Mouse (Mus musculus): ENCODE measurements around the gene Gpr89. TPM values are rescaled to one million over a fixed set of nuclear protein-coding genes. Genes with fewer than 3 reads are reported as not detected.

Gene Gpr89
- polyA plus RNA-seq, 1 experiment from 2014 or later = 37.0 TPM

GRCm38 (mm10) chr3:96845191-96845590 lies 60.0 kb downstream of the Gpr89 start:
- H3K4me1 ChIP-seq (ENCODE audit: control insufficient read depth, insufficient read depth, low read length) = 0 out of 2 replicates have a peak, but pooled peaks cover 3% of the 10 kb centered on the region

GRCm38 (mm10) chr3:96838996-96839645 lies 66.0 kb downstream of the Gpr89 start:
- 76% methylated on average over 7 of the region's 7 CpGs for WGBS
- Histone ChIP-seq H3K9ac (ENCODE audit: low read length) (no peak overlapping the region), H3K4me2 (ENCODE audit: low read depth, severe bottlenecking) (no peak overlapping the region), H3K4me3 (ENCODE audit: low read depth, low read length) (no peak overlapping the region), H3K27ac (replicated peaks; ENCODE audit: low read depth, low read length) (no peak overlapping the region), H3K36me3 (ENCODE audit: control insufficient read depth, insufficient read depth, low read length) (no peaks in the 10 kb centered on the region), H3K4me1 (ENCODE audit: control insufficient read depth, insufficient read depth, low read length) (no peaks in the 10 kb centered on the region), H3K9me3 (ENCODE audit: control insufficient read depth, low read length) (no peaks in the 10 kb centered on the region), H3K27me3 (ENCODE audit: control insufficient read depth, insufficient read depth, low read length) (no peaks in the 10 kb centered on the region)
- DNase-seq (ENCODE audit: low spot score) = no peak
- no peak for ATAC-seq (ENCODE audit: insufficient number of reproducible peaks, low FRiP score, low TSS enrichment, low read depth)

More at GRCm38 (mm10) chr3:96845191-96845590, 60.0 kb downstream of the Gpr89 start:
- no peak overlapping the region for H3K4me2 ChIP-seq (ENCODE audit: low read depth, severe bottlenecking)
- no peak overlapping the region for H3K27ac ChIP-seq (replicated peaks; ENCODE audit: low read depth, low read length)
- DNase-seq (ENCODE audit: low spot score) (no peak), ATAC-seq (ENCODE audit: insufficient number of reproducible peaks, low FRiP score, low TSS enrichment, low read depth) (no peak)
- H3K27me3 ChIP-seq (ENCODE audit: control insufficient read depth, insufficient read depth, low read length) = no peaks in the 10 kb centered on the region
- no peaks in the 10 kb centered on the region for H3K9me3 ChIP-seq (ENCODE audit: control insufficient read depth, low read length)
- 95% methylated on average over 6 of the region's 6 CpGs for WGBS
- no peak overlapping the region for H3K4me3 ChIP-seq (ENCODE audit: low read depth, low read length)
- H3K9ac ChIP-seq (ENCODE audit: low read length) = no peak overlapping the region
- H3K36me3 ChIP-seq (ENCODE audit: control insufficient read depth, insufficient read depth, low read length) = no peaks in the 10 kb centered on the region

- H3K9ac ChIP-seq (ENCODE audit: low read length) = no peak overlapping the region
- WGBS = 80% methylated on average over 2 of the region's 2 CpGs
- no peak for ATAC-seq (ENCODE audit: insufficient number of reproducible peaks, low FRiP score, low TSS enrichment, low read depth)
- DNase-seq (ENCODE audit: low spot score) = no peak
- H3K9me3 ChIP-seq (ENCODE audit: control insufficient read depth, low read length) = no peaks in the 10 kb centered on the region
- H3K4me2 ChIP-seq (ENCODE audit: low read depth, severe bottlenecking) = no peak overlapping the region
- no peaks in the 10 kb centered on the region for H3K36me3 ChIP-seq (ENCODE audit: control insufficient read depth, insufficient read depth, low read length)
- H3K4me3 ChIP-seq (ENCODE audit: low read depth, low read length) = no peak overlapping the region
- H3K27me3 ChIP-seq (ENCODE audit: control insufficient read depth, insufficient read depth, low read length) = no peaks in the 10 kb centered on the region
- H3K27ac ChIP-seq (replicated peaks; ENCODE audit: low read depth, low read length) = no peak overlapping the region
- H3K4me1 ChIP-seq (ENCODE audit: control insufficient read depth, insufficient read depth, low read length) = no peaks in the 10 kb centered on the region
These were observed 68.7 kb downstream of the Gpr89 start for GRCm38 (mm10) chr3:96836414-96836813.

- H3K9ac ChIP-seq (ENCODE audit: low read length) = no peak overlapping the region
- H3K9me3 ChIP-seq (ENCODE audit: control insufficient read depth, low read length) = no peaks in the 10 kb centered on the region
- no peak overlapping the region for H3K4me2 ChIP-seq (ENCODE audit: low read depth, severe bottlenecking)
- H3K36me3 ChIP-seq (ENCODE audit: control insufficient read depth, insufficient read depth, low read length) = no peaks in the 10 kb centered on the region
- ATAC-seq (ENCODE audit: insufficient number of reproducible peaks, low FRiP score, low TSS enrichment, low read depth) (no peak), DNase-seq (ENCODE audit: low spot score) (no peak)
- no peaks in the 10 kb centered on the region for H3K27me3 ChIP-seq (ENCODE audit: control insufficient read depth, insufficient read depth, low read length)
- H3K4me1 ChIP-seq (ENCODE audit: control insufficient read depth, insufficient read depth, low read length) = no peaks in the 10 kb centered on the region
- WGBS = 73% methylated on average over 7 of the region's 7 CpGs
- no peak overlapping the region for H3K27ac ChIP-seq (replicated peaks; ENCODE audit: low read depth, low read length)
- no peak overlapping the region for H3K4me3 ChIP-seq (ENCODE audit: low read depth, low read length)
These were observed 70.4 kb downstream of the Gpr89 start for GRCm38 (mm10) chr3:96834587-96835348.

- H3K27ac ChIP-seq (replicated peaks; ENCODE audit: low read depth, low read length) = no peak overlapping the region
- no peak for ATAC-seq (ENCODE audit: insufficient number of reproducible peaks, low FRiP score, low TSS enrichment, low read depth)
- H3K9me3 ChIP-seq (ENCODE audit: control insufficient read depth, low read length) = no peaks in the 10 kb centered on the region
- DNase-seq (ENCODE audit: low spot score) = no peak
- no peaks in the 10 kb centered on the region for H3K36me3 ChIP-seq (ENCODE audit: control insufficient read depth, insufficient read depth, low read length)
- 44% methylated on average over 5 of the region's 5 CpGs for WGBS
- no peaks in the 10 kb centered on the region for H3K4me1 ChIP-seq (ENCODE audit: control insufficient read depth, insufficient read depth, low read length)
- H3K4me3 ChIP-seq (ENCODE audit: low read depth, low read length) = no peak overlapping the region
- H3K4me2 ChIP-seq (ENCODE audit: low read depth, severe bottlenecking) = no peak overlapping the region
- no peaks in the 10 kb centered on the region for H3K27me3 ChIP-seq (ENCODE audit: control insufficient read depth, insufficient read depth, low read length)
- H3K9ac ChIP-seq (ENCODE audit: low read length) = no peak overlapping the region
These were observed 72.2 kb downstream of the Gpr89 start for GRCm38 (mm10) chr3:96832930-96833329.

GRCm38 (mm10) chr3:96829856-96830255 lies 75.3 kb downstream of the Gpr89 start:
- Histone ChIP-seq H3K4me3 (ENCODE audit: low read depth, low read length) (no peak overlapping the region), H3K9ac (ENCODE audit: low read length) (no peak overlapping the region), H3K4me1 (ENCODE audit: control insufficient read depth, insufficient read depth, low read length) (no peaks in the 10 kb centered on the region), H3K27ac (replicated peaks; ENCODE audit: low read depth, low read length) (no peak overlapping the region), H3K9me3 (ENCODE audit: control insufficient read depth, low read length) (no peaks in the 10 kb centered on the region), H3K36me3 (ENCODE audit: control insufficient read depth, insufficient read depth, low read length) (no peaks in the 10 kb centered on the region), H3K27me3 (ENCODE audit: control insufficient read depth, insufficient read depth, low read length) (no peaks in the 10 kb centered on the region), H3K4me2 (ENCODE audit: low read depth, severe bottlenecking) (no peak overlapping the region)
- ATAC-seq (ENCODE audit: insufficient number of reproducible peaks, low FRiP score, low TSS enrichment, low read depth) (no peak), DNase-seq (ENCODE audit: low spot score) (no peak)
- WGBS = 76% methylated on average over 10 of the region's 10 CpGs

- DNase-seq (ENCODE audit: low spot score) = no peak
- no peak for ATAC-seq (ENCODE audit: insufficient number of reproducible peaks, low FRiP score, low TSS enrichment, low read depth)
- Histone ChIP-seq H3K4me1 (ENCODE audit: control insufficient read depth, insufficient read depth, low read length) (no peaks in the 10 kb centered on the region), H3K27me3 (ENCODE audit: control insufficient read depth, insufficient read depth, low read length) (no peaks in the 10 kb centered on the region), H3K4me3 (ENCODE audit: low read depth, low read length) (no peak within 1 kb of the TSS), H3K36me3 (ENCODE audit: control insufficient read depth, insufficient read depth, low read length) (no peaks in the 10 kb centered on the region), H3K9me3 (ENCODE audit: control insufficient read depth, low read length) (no peaks in the 10 kb centered on the region), H3K4me2 (ENCODE audit: low read depth, severe bottlenecking) (no peak within 1 kb of the TSS), H3K27ac (replicated peaks; ENCODE audit: low read depth, low read length) (no peak within 1 kb of the TSS), H3K9ac (ENCODE audit: low read length) (no peak within 1 kb of the TSS)
- 56% methylated on average over 1 of the region's 1 CpGs for WGBS
These were observed 76.2 kb downstream of the Gpr89 start, which contains the start of the genes Pdzk1 and Cd160 for GRCm38 (mm10) chr3:96828984-96829383. TSS of gene Pdzk1 (plus strand) at chr3:96829284. TSS of gene Cd160 (minus strand) at chr3:96829351.

- Histone ChIP-seq H3K27me3 (ENCODE audit: control insufficient read depth, insufficient read depth, low read length) (no peaks in the 10 kb centered on the region), H3K4me3 (ENCODE audit: low read depth, low read length) (no peak overlapping the region), H3K4me1 (ENCODE audit: control insufficient read depth, insufficient read depth, low read length) (no peaks in the 10 kb centered on the region), H3K9me3 (ENCODE audit: control insufficient read depth, low read length) (no peaks in the 10 kb centered on the region), H3K27ac (replicated peaks; ENCODE audit: low read depth, low read length) (no peak overlapping the region), H3K9ac (ENCODE audit: low read length) (no peak overlapping the region), H3K4me2 (ENCODE audit: low read depth, severe bottlenecking) (no peak overlapping the region), H3K36me3 (ENCODE audit: control insufficient read depth, insufficient read depth, low read length) (no peaks in the 10 kb centered on the region)
- WGBS = 30% methylated on average over 15 of the region's 15 CpGs
- no peak for ATAC-seq (ENCODE audit: insufficient number of reproducible peaks, low FRiP score, low TSS enrichment, low read depth)
- no peak for DNase-seq (ENCODE audit: low spot score)
These were observed 76.8 kb downstream of the Gpr89 start for GRCm38 (mm10) chr3:96828308-96828864.
